In genomic region chr4:125835250-125835649, GRCm38 (mm10) we compare ENCODE assay signal across 9 mouse cellular contexts.
A peak's percentile ranks its signal among the peaks of the same experiment; 100 is the strongest.
DNase-seq lines count a peak whose midpoint lies in the region; ATAC-seq lines count a peak whose summit lies in the region.
"Had no signal": no experiment of that assay in that cellular context is flagged by ENCODE, and none has a peak within 500 bp of the region (broad histone marks: within the 10 kb centered on the region; RNA-seq: fewer than 3 reads in every experiment).

No protein-coding gene starts in this region.

- no peaks in the 10 kb centered on the region for H3K36me3 ChIP-seq in forebrain, embryonic 12.5 days (replicated peaks)
- H3K36me3 ChIP-seq in forebrain, embryonic 16.5 days (ENCODE audit: control insufficient read depth, insufficient read depth), result no peaks in the 10 kb centered on the region
- H3K36me3 ChIP-seq in intestine, embryonic 16.5 days (ENCODE audit: control insufficient read depth, insufficient read depth, low read length), result no peaks in the 10 kb centered on the region
- H3K36me3 ChIP-seq: liver, embryonic 15.5 days had no signal

- no peaks in the 10 kb centered on the region for H3K9me3 ChIP-seq in forebrain, embryonic 12.5 days
- H3K9me3 ChIP-seq in forebrain, embryonic 16.5 days (ENCODE audit: control insufficient read depth, low read length), result no peaks in the 10 kb centered on the region
- no peaks in the 10 kb centered on the region for H3K9me3 ChIP-seq in intestine, embryonic 16.5 days (ENCODE audit: control insufficient read depth, low read length)
- H3K9me3 ChIP-seq: liver, embryonic 15.5 days had no signal

- H3K4me3 ChIP-seq in forebrain, embryonic 12.5 days (replicated peaks), result no peak overlapping the region
- H3K4me3 ChIP-seq in forebrain, embryonic 16.5 days (replicated peaks; ENCODE audit: low read length), result no peak overlapping the region
- H3K4me3 ChIP-seq in intestine, embryonic 16.5 days (ENCODE audit: low read length), result no peak overlapping the region
- H3K4me3 ChIP-seq: liver, embryonic 15.5 days had no signal

- peaks cover 17% of the 10 kb centered on the region for H3K27me3 ChIP-seq in forebrain, embryonic 12.5 days
- H3K27me3 ChIP-seq in forebrain, embryonic 16.5 days (replicated peaks; ENCODE audit: control insufficient read depth, insufficient read depth, low read length), result no peaks in the 10 kb centered on the region
- no peaks in the 10 kb centered on the region for H3K27me3 ChIP-seq in intestine, embryonic 16.5 days (replicated peaks; ENCODE audit: control insufficient read depth, insufficient read depth, low read length)
- H3K27me3 ChIP-seq: liver, embryonic 15.5 days had no signal

- 0 out of 2 replicates have a peak, but pooled peaks cover 6% of the 10 kb centered on the region for H3K4me1 ChIP-seq in forebrain, embryonic 12.5 days
- no peaks in the 10 kb centered on the region; the same call in 1 of the 2 replicates for H3K4me1 ChIP-seq in forebrain, embryonic 16.5 days (replicated peaks; ENCODE audit: control insufficient read depth, insufficient read depth, low read length)
- H3K4me1 ChIP-seq in intestine, embryonic 16.5 days (ENCODE audit: control insufficient read depth, insufficient read depth, low read length), result no peaks in the 10 kb centered on the region
- H3K4me1 ChIP-seq: liver, embryonic 15.5 days had no signal

- peak; percentile 46 for DNase-seq in ovary, postnatal 36 days (ENCODE audit: low spot score)
- DNase-seq in ovary, adult 18-20 months (ENCODE audit: low spot score), result no peak
- peak; percentile 49 for DNase-seq in yolk sac, embryonic 10.5 days (ENCODE audit: low spot score)
- DNase-seq in gastrocnemius, adult 8-10 months (ENCODE audit: low spot score in 2 of 2), result no peak
- DNase-seq in right cerebral cortex, postnatal 14 days, result no peak

- WGBS in forebrain, embryonic 12.5 days, result under 1% methylated on average over 8 of the region's 8 CpGs
- WGBS in forebrain, embryonic 16.5 days, result under 1% methylated on average over 8 of the region's 8 CpGs
- 1% methylated on average over 8 of the region's 8 CpGs for WGBS in intestine, embryonic 16.5 days

- peak overlapping the region; percentile 15; the same call in 1 of the 2 replicates for H3K4me2 ChIP-seq in forebrain, embryonic 12.5 days
- no peak overlapping the region for H3K4me2 ChIP-seq in forebrain, embryonic 16.5 days (ENCODE audit: low read length)
- no peak overlapping the region for H3K4me2 ChIP-seq in intestine, embryonic 16.5 days (ENCODE audit: low read depth, low read length)
- H3K4me2 ChIP-seq: liver, embryonic 15.5 days had no signal

- H3K27ac ChIP-seq in forebrain, embryonic 12.5 days, result no peak overlapping the region
- no peak overlapping the region for H3K27ac ChIP-seq in forebrain, embryonic 16.5 days (ENCODE audit: low read length)
- H3K27ac ChIP-seq in intestine, embryonic 16.5 days (ENCODE audit: low read length), result no peak overlapping the region
- H3K27ac ChIP-seq: liver, embryonic 15.5 days had no signal

- no peak overlapping the region for H3K9ac ChIP-seq in forebrain, embryonic 12.5 days
- no peak overlapping the region for H3K9ac ChIP-seq in forebrain, embryonic 16.5 days (replicated peaks; ENCODE audit: low read depth, low read length)
- no peak overlapping the region for H3K9ac ChIP-seq in intestine, embryonic 16.5 days (ENCODE audit: low read depth, low read length)
- H3K9ac ChIP-seq: liver, embryonic 15.5 days had no signal

- no peak for ATAC-seq in forebrain, embryonic 12.5 days (ENCODE audit: low FRiP score)
- ATAC-seq in forebrain, embryonic 16.5 days, result no peak
- peak; percentile 28; the same call in 1 of the 2 replicates for ATAC-seq in intestine, embryonic 16.5 days

Comparison
In these comparisons a context has a peak if more than half of its experiments do, and no peak if none do; other contexts are left out.
1. DNase-seq: peak in ovary, postnatal 36 days (single experiment) and yolk sac, embryonic 10.5 days (single experiment); none in ovary, adult 18-20 months (single experiment), gastrocnemius, adult 8-10 months (0 of 2) and right cerebral cortex, postnatal 14 days (single experiment).